Mouse (Mus musculus) lung, embryonic 16.5 days (tissue): ENCODE results near the gene Tmem150c. TPM values are rescaled to one million over a fixed set of nuclear protein-coding genes. Genes with fewer than 3 reads are reported as not detected.

Source experiments
- ATAC-seq: fragments of 200-750 bp; cut with Nextera tagmentation; 2 replicates; pipeline ENCODE4 v1.8.0; 2017; ENCODE audit warnings: low read depth, mild to moderate bottlenecking, moderate library complexity
- H3K27ac ChIP-seq: fragments of 300-500 bp; sonication (generic); 2 replicates; pipeline ENCODE4 v1.5.1; 2014; ENCODE audit warnings: mild to moderate bottlenecking, control low read depth, low read length
- H3K27me3 ChIP-seq: fragments of 300-500 bp; sonication (generic); 2 replicates; pipeline ENCODE4 v1.6.1; 2014; ENCODE audit warnings: low read depth, low read length, mixed read lengths; ENCODE audit not compliant: control insufficient read depth, insufficient read depth
- H3K36me3 ChIP-seq: fragments of 300-500 bp; sonication (generic); 2 replicates; pipeline ENCODE4 v1.6.1; 2014; ENCODE audit warnings: low read length; ENCODE audit not compliant: control insufficient read depth, insufficient read depth
- H3K4me1 ChIP-seq: fragments of 300-500 bp; sonication (generic); replicated peaks from 2 replicates; pipeline ENCODE4 v1.6.1; 2014; ENCODE audit warnings: low read length, mixed read lengths; ENCODE audit not compliant: control insufficient read depth, insufficient read depth
- H3K4me2 ChIP-seq: fragments of 300-500 bp; sonication (generic); 2 replicates; pipeline ENCODE4 v1.6.1; 2014; ENCODE audit warnings: low read depth, low read length, control low read depth
- H3K4me3 ChIP-seq: fragments of 300-500 bp; sonication (generic); 2 replicates; pipeline ENCODE4 v1.5.1; 2014; ENCODE audit warnings: mild to moderate bottlenecking, low read length, control low read depth
- H3K9ac ChIP-seq: fragments of 300-500 bp; sonication (generic); 2 replicates; pipeline ENCODE4 v1.6.1; 2014; ENCODE audit warnings: low read length, control low read depth
- H3K9me3 ChIP-seq: fragments of 300-500 bp; sonication (generic); 2 replicates; pipeline ENCODE4 v1.6.1; 2016; ENCODE audit warnings: low read length; ENCODE audit not compliant: control insufficient read depth
- WGBS: fragments of 180-500 bp; shearing (Covaris S2); extraction: QIAGEN DNeasy Blood & Tissue Kit; methylation state at CpG from one replicate; pipeline ENCODE4 v1.1.7; 2014; 5-methylcytosine and 5-hydroxymethylcytosine counted together
- polyA plus RNA-seq: library from polyadenylated mRNA; unstranded; fragments of >200 nt; fragmentation: Nextera tagmentation; extraction: Ambion mirVana; gene quantifications from 2 replicates; pipeline ENCODE4 v1.2.1, GENCODE M21; 2015

Tmem150c gene
- polyA plus RNA-seq, 1 experiment from 2014 or later = 10.1 TPM

DNA sequence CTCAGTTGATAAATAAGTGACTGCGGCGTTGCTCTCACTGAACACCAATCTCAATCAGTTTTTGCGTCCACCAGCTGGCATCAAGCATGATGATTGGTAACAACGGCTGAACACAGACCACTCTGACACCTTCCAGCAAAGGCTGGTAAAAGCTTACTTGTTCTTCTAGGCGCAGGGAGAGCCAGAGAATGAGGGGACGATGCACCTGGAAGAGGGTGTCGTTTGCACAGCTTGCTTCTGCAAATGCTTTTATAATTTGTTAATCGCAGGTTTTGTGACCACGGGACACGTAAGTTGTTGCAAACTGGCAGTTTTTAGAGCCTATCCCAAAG, 68.4 kb downstream of the Tmem150c start:
- 37% methylated on average over 10 of the region's 10 CpGs for WGBS
- no peak overlapping the region for H3K9ac ChIP-seq
- peaks cover 8% of the 10 kb centered on the region for H3K4me1 ChIP-seq
- no peak; the same call in 1 of the 2 replicates for ATAC-seq
- no peaks in the 10 kb centered on the region for H3K36me3 ChIP-seq
- H3K4me2 ChIP-seq = 0 out of 2 replicates have a peak overlapping the region, but pooled peaks have one; percentile 13
- no peak overlapping the region for H3K4me3 ChIP-seq
- no peaks in the 10 kb centered on the region for H3K27me3 ChIP-seq
- no peak overlapping the region for H3K27ac ChIP-seq
- H3K9me3 ChIP-seq = no peaks in the 10 kb centered on the region

DNA sequence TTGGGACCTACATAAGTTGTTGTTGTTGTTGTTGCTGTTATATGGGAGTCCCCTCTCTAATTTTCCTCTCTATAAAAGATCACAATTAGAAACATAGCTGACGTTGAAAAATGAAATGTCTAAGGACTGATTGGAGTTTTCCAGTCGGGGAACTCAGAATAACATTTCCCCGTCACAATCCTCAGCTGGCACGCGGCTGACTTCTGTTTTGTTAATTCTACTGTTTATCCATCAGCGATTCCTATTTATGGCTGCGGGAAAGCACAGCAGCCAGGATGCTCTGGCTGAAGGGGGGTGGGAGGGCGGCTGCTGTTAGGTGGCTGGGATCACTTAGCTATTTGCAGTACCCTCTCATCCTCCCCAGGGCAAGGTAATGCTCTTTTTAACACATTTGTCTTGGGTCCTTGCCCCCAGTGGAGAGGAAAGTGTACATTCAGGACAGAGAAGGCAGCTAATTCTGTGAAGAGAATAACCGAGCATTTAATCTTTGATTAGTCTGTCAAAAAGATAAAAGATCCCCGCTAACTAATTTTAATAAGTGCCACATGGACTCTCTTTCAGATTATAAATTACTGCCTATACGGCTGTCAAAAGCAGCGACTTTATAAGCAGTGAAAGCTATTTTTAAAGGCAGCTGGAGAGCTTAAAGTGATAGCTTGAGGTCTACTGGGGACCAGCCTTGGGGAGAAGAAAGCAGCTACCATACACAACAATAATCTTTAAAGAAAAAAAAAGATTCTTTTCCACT, 68.9 kb downstream of the Tmem150c start:
- ATAC-seq = peak; percentile 76
- no peaks in the 10 kb centered on the region for H3K9me3 ChIP-seq
- no peaks in the 10 kb centered on the region for H3K27me3 ChIP-seq
- H3K4me3 ChIP-seq = no peak overlapping the region
- no peak overlapping the region for H3K27ac ChIP-seq
- H3K9ac ChIP-seq = no peak overlapping the region
- 30% methylated on average over 12 of the region's 12 CpGs for WGBS
- peaks cover 8% of the 10 kb centered on the region for H3K4me1 ChIP-seq
- H3K36me3 ChIP-seq = no peaks in the 10 kb centered on the region
- H3K4me2 ChIP-seq = 0 out of 2 replicates have a peak overlapping the region, but pooled peaks have one; percentile 13

- Histone ChIP-seq H3K36me3 (no peaks in the 10 kb centered on the region), H3K27me3 (no peaks in the 10 kb centered on the region), H3K9me3 (no peaks in the 10 kb centered on the region), H3K4me2 (no peak overlapping the region), H3K9ac (no peak overlapping the region), H3K27ac (no peak overlapping the region; the same call in 1 of the 2 replicates), H3K4me1 (peaks cover 14% of the 10 kb centered on the region), H3K4me3 (no peak overlapping the region)
- WGBS = 34% methylated on average over 8 of the region's 8 CpGs
- ATAC-seq = peak; percentile 41; the same call in 1 of the 2 replicates
These were observed 74.5 kb downstream of the Tmem150c start for GRCm38 (mm10) chr5:100085097-100085496.

- Histone ChIP-seq H3K36me3 (no peaks in the 10 kb centered on the region), H3K27ac (peak overlapping the region; percentile 71), H3K4me1 (peaks cover 16% of the 10 kb centered on the region), H3K4me3 (no peak overlapping the region), H3K4me2 (no peak overlapping the region), H3K27me3 (no peaks in the 10 kb centered on the region), H3K9me3 (no peaks in the 10 kb centered on the region), H3K9ac (no peak overlapping the region)
- 43% methylated on average over 12 of the region's 12 CpGs for WGBS
- peak; percentile 55; the same call in 1 of the 2 replicates for ATAC-seq
These were observed 75.5 kb downstream of the Tmem150c start for GRCm38 (mm10) chr5:100083953-100084562.

GRCm38 (mm10) chr5:100082006-100082405, 77.6 kb downstream of the Tmem150c start:
- Histone ChIP-seq H3K4me3 (no peak overlapping the region), H3K4me2 (no peak overlapping the region), H3K36me3 (no peaks in the 10 kb centered on the region), H3K9me3 (no peaks in the 10 kb centered on the region), H3K27ac (no peak overlapping the region), H3K4me1 (peaks cover 23% of the 10 kb centered on the region), H3K27me3 (no peaks in the 10 kb centered on the region), H3K9ac (no peak overlapping the region)
- 73% methylated on average over 4 of the region's 4 CpGs for WGBS
- ATAC-seq = no peak

- H3K27ac ChIP-seq = no peak overlapping the region
- H3K4me2 ChIP-seq = no peak overlapping the region
- no peaks in the 10 kb centered on the region for H3K9me3 ChIP-seq
- H3K36me3 ChIP-seq = no peaks in the 10 kb centered on the region
- peaks cover 15% of the 10 kb centered on the region for H3K4me1 ChIP-seq
- 80% methylated on average over 8 of the region's 8 CpGs for WGBS
- no peak overlapping the region for H3K4me3 ChIP-seq
- no peaks in the 10 kb centered on the region for H3K27me3 ChIP-seq
- no peak for ATAC-seq
- H3K9ac ChIP-seq = no peak overlapping the region
These were observed 79.7 kb downstream of the Tmem150c start for GRCm38 (mm10) chr5:100079931-100080275.

- peak overlapping the region; percentile 45 for H3K4me3 ChIP-seq
- H3K9ac ChIP-seq = peak overlapping the region; percentile 57
- no peaks in the 10 kb centered on the region for H3K27me3 ChIP-seq
- WGBS = 23% methylated on average over 36 of the region's 36 CpGs
- H3K36me3 ChIP-seq = no peaks in the 10 kb centered on the region
- peak; percentile 59; the same call in 1 of the 2 replicates for ATAC-seq
- peaks cover 14% of the 10 kb centered on the region for H3K4me1 ChIP-seq
- H3K4me2 ChIP-seq = peak overlapping the region; percentile 62
- H3K27ac ChIP-seq = no peak overlapping the region
- H3K9me3 ChIP-seq = no peaks in the 10 kb centered on the region
These were observed 80.3 kb downstream of the Tmem150c start for GRCm38 (mm10) chr5:100079040-100079930.

DNA sequence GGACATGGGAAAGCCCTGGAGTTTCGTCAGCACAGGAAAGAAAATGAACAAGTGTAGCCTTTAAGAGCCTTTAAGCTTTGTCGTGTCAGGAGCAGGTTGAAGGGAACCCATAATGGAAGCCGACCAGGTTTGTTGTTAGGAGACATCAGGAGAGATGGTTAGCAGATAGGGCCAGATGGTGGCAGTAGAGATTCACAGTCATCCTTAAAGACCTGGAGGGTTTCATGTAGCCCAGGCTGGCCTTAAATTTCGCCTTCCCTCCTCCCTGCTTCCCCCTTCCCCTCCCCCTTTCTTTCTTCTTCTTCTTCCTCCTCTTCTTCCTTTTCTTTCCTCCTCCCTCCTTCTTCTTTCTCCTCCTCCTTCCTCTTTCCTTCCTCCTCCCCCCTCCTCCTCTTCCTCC, 85.0 kb downstream of the Tmem150c start:
- Histone ChIP-seq H3K9me3 (no peaks in the 10 kb centered on the region), H3K4me2 (no peak overlapping the region), H3K4me1 (peaks cover 9% of the 10 kb centered on the region), H3K27ac (no peak overlapping the region), H3K36me3 (peaks cover 11% of the 10 kb centered on the region; the same call in 1 of the 2 replicates), H3K27me3 (no peaks in the 10 kb centered on the region), H3K9ac (no peak overlapping the region), H3K4me3 (no peak overlapping the region)
- ATAC-seq = no peak
- WGBS = 56% methylated on average over 4 of the region's 4 CpGs

DNA sequence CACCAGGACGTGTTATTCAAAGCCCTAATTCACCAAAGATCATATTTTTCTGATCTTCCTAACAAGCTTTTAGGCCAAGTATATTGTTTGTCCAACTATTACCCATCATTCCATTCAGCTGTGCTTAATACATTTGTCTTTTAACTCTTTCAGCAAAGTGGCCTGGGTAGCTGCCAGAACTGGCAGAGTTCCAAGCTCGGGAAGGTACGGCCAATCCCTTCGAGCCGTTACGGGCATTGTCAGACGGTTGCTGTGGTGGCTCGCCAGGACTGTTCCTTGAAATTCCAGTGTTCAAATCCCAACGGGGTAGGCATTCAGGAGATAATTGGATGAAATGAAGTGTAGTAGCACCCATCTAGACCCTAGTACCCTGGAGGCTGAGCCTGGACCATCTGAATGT, 87.1 kb downstream of the Tmem150c start:
- no peak overlapping the region for H3K9ac ChIP-seq
- H3K27me3 ChIP-seq = no peaks in the 10 kb centered on the region
- no peak overlapping the region for H3K4me2 ChIP-seq
- H3K27ac ChIP-seq = no peak overlapping the region
- ATAC-seq = no peak
- peaks cover 2% of the 10 kb centered on the region for H3K4me1 ChIP-seq
- WGBS = 56% methylated on average over 9 of the region's 9 CpGs
- H3K4me3 ChIP-seq = no peak overlapping the region
- no peaks in the 10 kb centered on the region for H3K9me3 ChIP-seq
- H3K36me3 ChIP-seq = peaks cover 14% of the 10 kb centered on the region; the same call in 1 of the 2 replicates
